In the genomic region with DNA sequence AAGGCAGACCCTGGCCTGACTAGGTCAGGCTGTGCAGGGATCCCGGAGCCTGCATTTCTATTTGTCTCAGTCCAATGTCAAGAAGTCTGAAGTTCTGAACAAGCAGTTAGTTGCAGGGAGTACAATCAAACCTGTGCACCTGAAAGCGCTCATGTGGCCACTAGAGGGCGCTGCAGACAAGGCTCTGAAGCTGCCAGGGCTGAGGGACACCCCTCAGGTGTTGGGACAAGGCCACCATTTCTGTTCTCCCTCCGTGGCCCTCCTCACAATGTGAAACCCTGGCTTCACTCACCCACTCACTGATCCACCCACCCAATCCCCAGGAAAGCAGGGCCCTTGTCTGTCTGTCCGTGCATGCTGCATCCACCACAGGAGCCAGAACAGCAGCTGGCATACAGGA, we compare ENCODE assay signal across 9 mouse cellular contexts. TPM values are rescaled to one million over a fixed set of nuclear protein-coding genes. Genes with fewer than 3 reads are reported as not detected.
DNase-seq lines count a peak whose midpoint lies in the region; ATAC-seq and TF ChIP-seq lines count a peak whose summit lies in the region.
"Had no signal": no experiment of that assay in that cellular context is flagged by ENCODE, and none has a peak within 500 bp of the region (broad histone marks: within the 10 kb centered on the region; RNA-seq: fewer than 3 reads in every experiment).

No protein-coding gene starts in this region.

- no peaks in the 10 kb centered on the region for H3K9me3 ChIP-seq in kidney, embryonic 14.5 days (ENCODE audit: control insufficient read depth, low read length)
- H3K9me3 ChIP-seq: stomach, embryonic 15.5 days had no signal

- peak; percentile 95 for TF ChIP-seq CTCF in liver, adult 2 months (IDR thresholded peaks at IDR 0.05; ENCODE audit: low read depth, low read length)

- H3K9ac ChIP-seq in kidney, embryonic 14.5 days (ENCODE audit: low read depth, low read length): no peak overlapping the region
- no peak overlapping the region for H3K9ac ChIP-seq in liver, adult 2 months (ENCODE audit: low read depth, low read length)
- H3K9ac ChIP-seq: stomach, embryonic 15.5 days had no signal

- no peak overlapping the region for H3K4me2 ChIP-seq in kidney, embryonic 14.5 days (replicated peaks; ENCODE audit: low read depth, low read length)
- H3K4me2 ChIP-seq: stomach, embryonic 15.5 days had no signal

- peak; percentile 77 for DNase-seq in 3T3-L1 (ENCODE audit: low read depth, low spot score)
- peak; percentile 70 for DNase-seq in adrenal gland, adult 2 months
- DNase-seq in embryo, embryonic 11.5 days (ENCODE audit: low read depth, low spot score): peak; percentile 68
- peak; percentile 69 for DNase-seq in heart, adult 8-10 months (ENCODE audit: low spot score)
- DNase-seq in liver, adult 2 months (ENCODE audit: extremely low read depth, low read depth, low spot score): peak; percentile 35
- peak; percentile 89 for DNase-seq in splenic B cell, adult 2 months (ENCODE audit: low read depth, low spot score)

- H3K4me3 ChIP-seq in kidney, embryonic 14.5 days (ENCODE audit: low read length): no peak overlapping the region
- H3K4me3 ChIP-seq in liver, adult 2 months (ENCODE audit: insufficient read depth, low read depth, low read length): no peak overlapping the region
- H3K4me3 ChIP-seq: stomach, embryonic 15.5 days had no signal

- no peaks in the 10 kb centered on the region for H3K36me3 ChIP-seq in kidney, embryonic 14.5 days (ENCODE audit: control insufficient read depth, insufficient read depth, low read length)
- H3K36me3 ChIP-seq in liver, adult 2 months (ENCODE audit: control insufficient read depth, insufficient read depth, low read length): peaks cover 5% of the 10 kb centered on the region; the same call in 1 of the 2 replicates
- H3K36me3 ChIP-seq in splenic B cell, adult 2 months (ENCODE audit: control insufficient read depth, insufficient read depth, low read length, poor library complexity, severe bottlenecking): peaks cover 1% of the 10 kb centered on the region; the same call in 1 of the 2 replicates
- H3K36me3 ChIP-seq: stomach, embryonic 15.5 days had no signal

- no peak overlapping the region for H3K27ac ChIP-seq in kidney, embryonic 14.5 days (ENCODE audit: low read depth, low read length)
- H3K27ac ChIP-seq in liver, adult 2 months (replicated peaks; ENCODE audit: insufficient read depth, low read depth, low read length): no peak overlapping the region
- H3K27ac ChIP-seq: stomach, embryonic 15.5 days had no signal

- no peaks in the 10 kb centered on the region; the same call in 1 of the 2 replicates for H3K27me3 ChIP-seq in kidney, embryonic 14.5 days (ENCODE audit: control insufficient read depth, insufficient read depth, low read length)
- no peaks in the 10 kb centered on the region for H3K27me3 ChIP-seq in liver, adult 2 months (ENCODE audit: control insufficient read depth, insufficient read depth, low read length)
- H3K27me3 ChIP-seq in splenic B cell, adult 2 months (ENCODE audit: control insufficient read depth, insufficient read depth, low read length, poor library complexity, severe bottlenecking): no peaks in the 10 kb centered on the region
- H3K27me3 ChIP-seq: stomach, embryonic 15.5 days had no signal

- H3K4me1 ChIP-seq in kidney, embryonic 14.5 days (ENCODE audit: control insufficient read depth, insufficient read depth, low read length): no peaks in the 10 kb centered on the region
- no peaks in the 10 kb centered on the region for H3K4me1 ChIP-seq in liver, adult 2 months (ENCODE audit: control insufficient read depth, insufficient read depth, low read length)

- 11% methylated on average over 5 of the region's 5 CpGs for WGBS in kidney, embryonic 14.5 days
- 26% methylated on average over 5 of the region's 5 CpGs for WGBS in liver, adult 2 months

- TF ChIP-seq POLR2A in liver, adult 2 months (IDR thresholded peaks at IDR 0.05; ENCODE audit: extremely low read depth, insufficient read depth, low read length): no peak

- peak; percentile 59; the same call in 1 of the 2 replicates for ATAC-seq in kidney, embryonic 14.5 days (ENCODE audit: low FRiP score, low TSS enrichment)
- ATAC-seq in monocyte, adult 5-6 weeks (replicated peaks; ENCODE audit: insufficient number of reproducible peaks, low FRiP score, low TSS enrichment, poor library complexity, severe bottlenecking): peak; percentile 69

- no peaks in the 10 kb centered on the region for H3K79me2 ChIP-seq in liver, adult 2 months (ENCODE audit: control insufficient read depth, insufficient read depth, low read length)

RNA-seq across cellular contexts. Expression of gene Syne3, which starts 57.2 kb away (rescaled TPM):
- 10 to 100 TPM in 1 of 2 experiments, 1 to 10 TPM in 1; 9.1 to 16.1 TPM for total RNA-seq in adrenal gland, adult 2 months (2021)
- 4.3 and 4.5 TPM in 2 replicates for polyA plus RNA-seq in adrenal gland, adult 2 months (2012; rRNA removed)
- 10 to 100 TPM in 1 of 4 experiments, 1 to 10 TPM in 3; 7.2 to 10.5 (median 7.7) TPM for total RNA-seq in heart, adult 8-10 months (2022)
- 0.24 and 0.51 TPM in 2 replicates for polyA plus RNA-seq in kidney, embryonic 14.5 days (2014; fragmentation: Nextera tagmentation; extraction: Ambion mirVana)
- total RNA-seq in liver, adult 2 months (2014; rRNA removed): 3.8 and 4.8 TPM in 2 replicates
- polyA plus RNA-seq in liver, adult 2 months (2012; rRNA removed): 0.81 and 1.6 TPM in 2 replicates
- total RNA-seq in monocyte, adult 5-6 weeks (2017): 44.7 to 96.7 TPM (median 53.9 TPM) in 3 replicates

Comparison
In these comparisons a context has a peak if more than half of its experiments do, and no peak if none do; other contexts are left out.
1. DNase-seq: peak in every context shown above with its lines; median percentile 89 in splenic B cell, adult 2 months; 77 in 3T3-L1; 70 in adrenal gland, adult 2 months; 69 in heart, adult 8-10 months; 68 in embryo, embryonic 11.5 days; 35 in liver, adult 2 months.